Mouse (Mus musculus) thymus, postnatal 10 days (tissue): ENCODE measurements around the gene Kcnc4.
A peak's percentile ranks its signal among the peaks of the same experiment; 100 is the strongest.

ENCODE experiments used
- DNase-seq, 2 experiments: peaks; one replicate each; pipeline ENCODE4 v3.0.0; 2021; ENCODE audit warnings: low spot score in 2 of 2

Gene Kcnc4

GRCm38 (mm10) chr3:107459196-107459772 is at the start of gene Kcnc4:
TSS of gene Kcnc4 (minus strand) at chr3:107459552.
- DNase-seq = no peak

GRCm38 (mm10) chr3:107508696-107509095 is 49.3 kb upstream of the Kcnc4 start:
- DNase-seq = no peak

DNA sequence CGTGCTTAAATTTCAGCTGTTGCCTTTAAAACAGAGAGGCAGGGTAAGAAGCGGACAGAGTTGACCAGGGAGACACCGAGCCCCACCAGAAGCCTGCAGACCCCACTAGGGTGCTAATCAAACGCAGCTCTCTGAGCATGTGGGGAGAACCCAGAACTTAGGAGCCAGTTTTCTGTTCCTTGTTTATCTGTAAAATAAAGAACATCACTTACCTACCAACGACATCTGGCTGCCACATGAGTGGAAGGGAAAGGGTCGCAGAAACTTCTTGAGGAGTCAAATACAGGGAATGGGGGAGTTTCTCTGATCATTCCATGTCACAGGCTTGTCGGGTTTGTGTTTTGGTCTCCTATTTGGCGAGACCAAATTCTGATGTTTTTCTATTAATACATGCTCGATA is 48.6 kb upstream of the Kcnc4 start:
- DNase-seq = no peak

DNA sequence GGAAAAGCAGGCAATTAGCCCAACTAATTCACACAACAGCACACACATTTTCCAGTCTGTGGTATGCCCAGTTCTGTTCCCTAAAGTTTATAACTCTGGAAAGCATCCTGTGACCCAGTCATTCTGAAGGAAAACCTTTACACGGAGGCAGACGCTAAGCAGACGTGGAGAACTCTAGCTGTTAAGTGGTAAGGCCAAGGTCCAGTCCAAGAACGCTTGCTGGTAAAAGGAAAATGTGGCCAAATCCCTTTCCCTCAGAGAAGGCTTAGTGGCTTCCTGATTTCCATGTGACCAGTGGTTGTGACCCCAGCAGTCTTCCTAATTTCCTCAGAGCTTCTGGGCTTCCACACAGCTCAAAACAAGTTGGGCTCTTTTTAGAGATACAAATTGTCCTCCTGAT is 47.2 kb upstream of the Kcnc4 start:
- no peak for DNase-seq

GRCm38 (mm10) chr3:107505464-107506367 is 46.4 kb upstream of the Kcnc4 start:
- DNase-seq = no peak

- no peak for DNase-seq
These were observed 45.2 kb upstream of the Kcnc4 start for GRCm38 (mm10) chr3:107504542-107504941.

DNA sequence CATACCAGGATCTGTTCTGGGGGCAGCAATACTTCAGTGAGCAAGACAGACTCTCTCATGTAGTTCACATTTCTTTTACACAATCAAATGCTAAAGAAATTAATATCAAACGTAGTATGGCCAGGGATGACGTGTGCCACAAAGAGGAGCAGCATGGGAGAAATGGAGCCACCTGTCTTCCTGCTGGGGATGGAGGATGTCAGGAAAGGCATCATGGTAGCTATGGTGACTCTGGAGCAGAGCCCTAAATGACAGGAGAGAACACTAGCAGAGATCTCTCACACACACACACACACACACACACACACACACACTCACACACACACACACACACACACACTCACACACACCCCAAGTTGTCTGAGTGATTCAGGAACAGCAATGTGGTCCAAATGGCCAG is 44.4 kb upstream of the Kcnc4 start:
- DNase-seq = no peak

DNA sequence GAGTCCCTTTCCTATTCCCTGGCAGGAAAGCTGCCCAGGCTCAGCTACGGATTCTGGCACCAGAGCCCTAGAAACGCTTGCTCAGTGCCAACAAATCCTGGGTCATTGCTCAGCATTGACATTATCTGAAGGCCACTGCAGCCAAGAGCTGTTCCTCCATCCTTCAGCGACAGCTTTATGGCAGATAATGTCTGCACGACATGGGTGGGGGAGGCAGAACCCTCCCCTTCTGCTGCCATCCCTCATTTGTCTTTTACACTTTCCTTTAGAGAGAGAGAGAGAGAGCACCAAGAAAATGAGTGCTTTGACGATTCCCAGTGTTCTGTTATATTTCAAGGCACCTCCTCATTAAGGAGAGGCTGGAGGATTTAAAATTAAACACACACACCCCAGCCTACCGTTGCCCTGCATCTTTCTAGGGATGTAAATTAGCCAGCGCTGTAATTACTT is 42.4 kb upstream of the Kcnc4 start:
- DNase-seq = no peak

GRCm38 (mm10) chr3:107500301-107500700 is 40.9 kb upstream of the Kcnc4 start:
- no peak for DNase-seq

- DNase-seq = no peak
These were observed 36.9 kb upstream of the Kcnc4 start for GRCm38 (mm10) chr3:107496086-107496850.

- no peak for DNase-seq
These were observed 36.2 kb upstream of the Kcnc4 start for GRCm38 (mm10) chr3:107495524-107495923.

GRCm38 (mm10) chr3:107491459-107491858 is 32.1 kb upstream of the Kcnc4 start:
- no peak for DNase-seq

GRCm38 (mm10) chr3:107488637-107489036 is 29.3 kb upstream of the Kcnc4 start:
- DNase-seq = no peak

DNA sequence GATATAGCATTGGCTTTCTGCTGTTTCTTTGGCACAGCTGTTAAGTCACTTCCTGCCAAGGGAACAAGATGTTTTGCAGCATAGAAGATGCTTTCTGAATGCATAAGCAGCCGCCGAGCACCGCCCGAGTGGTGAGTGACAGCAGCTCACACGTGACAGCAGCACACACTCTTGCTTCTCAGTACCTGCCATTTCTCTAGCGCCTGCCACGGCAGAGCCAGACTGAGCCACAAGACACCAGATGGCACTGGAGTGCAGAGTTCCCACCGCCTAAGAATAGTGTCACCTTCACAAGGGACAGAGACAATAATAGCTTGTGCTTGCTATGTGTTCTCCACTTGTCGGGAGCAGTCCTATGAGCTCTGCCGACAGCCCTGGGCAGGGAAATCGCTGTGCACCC is 23.9 kb upstream of the Kcnc4 start:
- no peak for DNase-seq

DNA sequence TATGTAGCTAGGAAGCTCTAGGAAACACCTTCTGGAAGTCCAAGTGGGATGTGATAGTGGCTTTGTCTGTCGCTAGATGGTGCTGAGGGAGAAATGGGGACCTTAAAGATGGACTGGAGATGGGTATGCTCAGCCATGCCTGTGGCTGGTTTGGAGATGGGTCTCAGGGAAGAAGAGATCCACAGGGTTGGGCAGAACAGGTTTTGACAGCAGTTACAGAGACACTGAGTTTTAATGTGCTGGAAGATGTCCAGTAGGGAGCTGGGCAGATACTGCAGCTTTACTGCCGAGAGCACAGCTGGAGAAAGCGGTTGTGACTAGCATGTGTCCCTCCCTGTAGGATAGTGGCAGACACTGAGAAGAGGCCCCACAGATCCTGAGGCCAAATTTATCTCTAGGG is 21.3 kb upstream of the Kcnc4 start:
- DNase-seq = no peak

GRCm38 (mm10) chr3:107472198-107472597 is 12.8 kb upstream of the Kcnc4 start:
- DNase-seq = peak in 1 of 2 experiments; percentile 41

- DNase-seq = no peak
These were observed 9.7 kb upstream of the Kcnc4 start for GRCm38 (mm10) chr3:107469059-107469458.

- no peak for DNase-seq
These were observed 8.8 kb upstream of the Kcnc4 start for GRCm38 (mm10) chr3:107468106-107468505.

DNA sequence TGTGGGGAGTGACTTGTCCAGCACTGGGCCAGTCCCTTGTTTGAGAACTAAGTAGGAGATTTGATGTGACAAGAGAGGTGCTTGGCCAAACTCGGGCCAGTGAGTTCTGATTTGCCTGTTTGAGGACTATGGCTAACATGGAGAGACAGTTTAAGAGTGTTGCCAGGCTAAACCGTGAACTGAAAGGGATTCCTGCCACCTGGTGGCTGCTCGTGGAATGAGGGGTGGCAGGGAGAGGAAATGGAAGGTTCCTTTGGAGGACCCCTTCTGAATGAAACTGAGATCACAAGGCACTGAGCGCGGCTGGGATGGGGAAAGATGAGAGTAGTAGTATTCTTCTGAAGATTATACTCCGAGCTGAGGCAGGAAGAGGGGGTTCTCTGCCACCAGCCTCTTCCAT is 7.2 kb upstream of the Kcnc4 start:
- peak; percentile 28 to 71 for DNase-seq

DNA sequence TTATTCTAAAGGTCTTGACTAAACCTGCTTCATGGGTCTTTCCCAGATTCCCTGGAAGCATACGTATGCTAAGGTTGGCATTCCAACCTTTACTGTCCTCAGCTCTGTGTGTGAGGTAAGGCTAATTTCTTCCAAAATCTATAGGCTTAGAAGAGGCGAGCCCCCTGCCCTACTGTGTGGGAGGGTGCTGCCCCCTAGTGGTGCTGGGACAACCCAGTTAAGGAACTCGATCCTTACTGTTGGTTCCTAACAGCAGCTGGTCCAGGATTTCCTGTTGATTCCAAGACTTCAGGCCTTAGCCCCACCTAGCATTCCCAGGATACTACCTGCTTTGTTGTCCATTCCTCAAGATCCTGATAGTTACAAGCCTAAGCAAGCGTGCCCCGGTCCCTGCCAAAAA is 2.8 kb upstream of the Kcnc4 start:
- peak; percentile 17 to 70 for DNase-seq

DNA sequence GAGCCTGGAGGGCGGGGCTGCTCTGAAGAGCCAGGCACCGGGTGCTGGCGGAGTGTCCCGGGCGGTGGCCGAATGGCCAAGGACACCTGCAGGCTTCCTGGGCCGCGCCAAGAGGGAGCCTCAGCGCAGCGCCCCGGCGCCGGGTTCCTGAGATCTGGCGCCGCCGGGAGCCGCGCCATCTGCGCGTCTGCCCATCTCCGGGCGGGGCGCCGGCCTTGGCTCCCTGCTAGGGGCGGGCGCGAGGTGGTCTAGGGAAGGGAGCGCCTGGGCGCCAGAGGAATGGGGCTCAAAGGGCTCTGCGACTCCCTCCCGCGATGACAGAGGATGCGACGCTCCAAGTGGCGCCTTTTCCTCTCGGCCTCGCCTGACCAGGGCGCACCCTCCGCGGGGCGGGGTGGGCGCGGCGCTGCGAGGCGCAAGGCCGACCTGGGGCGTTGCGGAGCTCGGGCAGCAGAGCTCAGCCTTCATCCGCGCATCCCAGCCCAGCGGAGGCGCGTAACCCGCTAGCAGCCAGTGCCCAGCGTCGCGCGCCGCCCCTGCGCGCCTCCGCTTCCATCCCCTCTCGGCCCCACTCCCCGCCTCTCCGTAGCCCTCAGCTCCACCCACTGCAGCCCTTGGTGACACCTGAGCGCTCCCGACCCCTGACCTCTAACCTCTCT is 550 bp upstream of the Kcnc4 start:
- DNase-seq = no peak
